Mouse (Mus musculus) neural tube, embryonic 12.5 days (tissue): ENCODE measurements around the gene Hsd17b1. TPM values are rescaled to one million over a fixed set of nuclear protein-coding genes. Genes with fewer than 3 reads are reported as not detected.
A peak's percentile ranks its signal among the peaks of the same experiment; 100 is the strongest.

Source experiments
- ATAC-seq: fragments of 200-750 bp; cut with Nextera tagmentation; 2 replicates; pipeline ENCODE4 v1.8.0; 2017; ENCODE audit warnings: low read depth, mild to moderate bottlenecking, moderate TSS enrichment, moderate library complexity; ENCODE audit not compliant: low FRiP score
- H3K27ac ChIP-seq: fragments of 300-500 bp; sonication (generic); 2 replicates; pipeline ENCODE4 v1.5.1; 2016
- H3K27me3 ChIP-seq: fragments of 300-500 bp; sonication (generic); replicated peaks from 2 replicates; pipeline ENCODE4 v1.6.1; 2016; ENCODE audit warnings: mild to moderate bottlenecking
- H3K36me3 ChIP-seq: fragments of 300-500 bp; sonication (generic); 2 replicates; pipeline ENCODE4 v1.6.1; 2016; ENCODE audit warnings: mild to moderate bottlenecking
- H3K4me1 ChIP-seq: fragments of 300-500 bp; sonication (generic); 2 replicates; pipeline ENCODE4 v1.6.1; 2016
- H3K4me2 ChIP-seq: fragments of 300-500 bp; sonication (generic); replicated peaks from 2 replicates; pipeline ENCODE4 v1.6.1; 2016; ENCODE audit warnings: mild to moderate bottlenecking
- H3K4me3 ChIP-seq: fragments of 300-500 bp; sonication (generic); 2 replicates; pipeline ENCODE4 v1.5.1; 2016
- H3K9ac ChIP-seq: fragments of 300-500 bp; sonication (generic); 2 replicates; pipeline ENCODE4 v1.6.1; 2016; ENCODE audit warnings: mild to moderate bottlenecking
- H3K9me3 ChIP-seq: fragments of 300-500 bp; sonication (generic); 2 replicates; pipeline ENCODE4 v1.6.1; 2016; ENCODE audit warnings: mild to moderate bottlenecking
- WGBS: fragments of 180-500 bp; shearing (Covaris S2); methylation state at CpG from one replicate; pipeline ENCODE4 v1.1.7; 2016; 5-methylcytosine and 5-hydroxymethylcytosine counted together
- polyA plus RNA-seq: library from polyadenylated mRNA; unstranded; fragments of >200 nt; fragmentation: Nextera tagmentation; extraction: Ambion mirVana; gene quantifications from 2 replicates; pipeline ENCODE4 v1.2.1, GENCODE M21; 2016

Hsd17b1 gene
- polyA plus RNA-seq, 1 experiment from 2014 or later: 0.14 TPM

GRCm38 (mm10) chr11:101094930-101095313 lies 16.7 kb downstream of the Hsd17b1 start:
- Histone ChIP-seq H3K9ac (peak overlapping the region; percentile 61), H3K36me3 (peaks cover 73% of the 10 kb centered on the region), H3K4me1 (peaks cover 10% of the 10 kb centered on the region), H3K9me3 (no peaks in the 10 kb centered on the region), H3K4me2 (peak overlapping the region; percentile 92), H3K27ac (no peak overlapping the region), H3K27me3 (no peaks in the 10 kb centered on the region), H3K4me3 (peak overlapping the region; percentile 61)
- no peak for ATAC-seq
- WGBS: under 1% methylated on average over 18 of the region's 18 CpGs

- ATAC-seq: peak; percentile 96
- WGBS: under 1% methylated on average over 43 of the region's 43 CpGs
- Histone ChIP-seq H3K27me3 (no peaks in the 10 kb centered on the region), H3K4me2 (peak within 1 kb of the TSS; percentile 92), H3K9me3 (no peaks in the 10 kb centered on the region), H3K36me3 (peaks cover 73% of the 10 kb centered on the region), H3K4me3 (peak within 1 kb of the TSS; percentile 61), H3K4me1 (peaks cover 10% of the 10 kb centered on the region), H3K9ac (peak within 1 kb of the TSS; percentile 61), H3K27ac (peak within 1 kb of the TSS; percentile 60; the same call in 1 of the 2 replicates)
Observed at GRCm38 (mm10) chr11:101095314-101096024, 17.3 kb downstream of the Hsd17b1 start, which contains the start of gene Psmc3ip. Gene Psmc3ip (minus strand): TSS chr11:101095436.

GRCm38 (mm10) chr11:101098231-101098630 lies 20.0 kb downstream of the Hsd17b1 start:
- Histone ChIP-seq H3K4me2 (no peak overlapping the region), H3K27me3 (no peaks in the 10 kb centered on the region), H3K4me1 (peaks cover 10% of the 10 kb centered on the region), H3K4me3 (no peak overlapping the region), H3K36me3 (peaks cover 70% of the 10 kb centered on the region), H3K9ac (no peak overlapping the region), H3K27ac (no peak overlapping the region), H3K9me3 (no peaks in the 10 kb centered on the region)
- no peak for ATAC-seq
- 86% methylated on average over 8 of the region's 8 CpGs for WGBS

- Histone ChIP-seq H3K27me3 (no peaks in the 10 kb centered on the region), H3K27ac (no peak overlapping the region), H3K4me2 (no peak overlapping the region), H3K4me3 (no peak overlapping the region), H3K9ac (no peak overlapping the region), H3K4me1 (no peaks in the 10 kb centered on the region), H3K36me3 (peaks cover 64% of the 10 kb centered on the region), H3K9me3 (no peaks in the 10 kb centered on the region)
- WGBS: 92% methylated on average over 5 of the region's 5 CpGs
- ATAC-seq: no peak
Observed at GRCm38 (mm10) chr11:101103011-101103410, 24.8 kb downstream of the Hsd17b1 start.

GRCm38 (mm10) chr11:101109351-101109750 lies 31.1 kb downstream of the Hsd17b1 start:
- 76% methylated on average over 4 of the region's 4 CpGs for WGBS
- Histone ChIP-seq H3K4me1 (no peaks in the 10 kb centered on the region), H3K27me3 (no peaks in the 10 kb centered on the region), H3K9ac (no peak overlapping the region), H3K4me2 (no peak overlapping the region), H3K27ac (no peak overlapping the region), H3K4me3 (no peak overlapping the region), H3K36me3 (peaks cover 8% of the 10 kb centered on the region), H3K9me3 (no peaks in the 10 kb centered on the region)
- no peak for ATAC-seq

- WGBS: 65% methylated on average over 5 of the region's 5 CpGs
- Histone ChIP-seq H3K27me3 (no peaks in the 10 kb centered on the region), H3K9me3 (no peaks in the 10 kb centered on the region), H3K36me3 (peaks cover 2% of the 10 kb centered on the region; the same call in 1 of the 2 replicates), H3K4me3 (no peak overlapping the region), H3K27ac (no peak overlapping the region), H3K4me1 (peaks cover 3% of the 10 kb centered on the region; the same call in 1 of the 2 replicates), H3K9ac (no peak overlapping the region), H3K4me2 (no peak overlapping the region)
- no peak for ATAC-seq
Observed at GRCm38 (mm10) chr11:101110708-101111107, 32.5 kb downstream of the Hsd17b1 start.

- Histone ChIP-seq H3K9me3 (no peaks in the 10 kb centered on the region), H3K4me1 (peaks cover 3% of the 10 kb centered on the region; the same call in 1 of the 2 replicates), H3K36me3 (no peaks in the 10 kb centered on the region), H3K9ac (no peak overlapping the region), H3K27me3 (no peaks in the 10 kb centered on the region), H3K4me3 (no peak overlapping the region), H3K27ac (no peak overlapping the region), H3K4me2 (no peak overlapping the region)
- 94% methylated on average over 4 of the region's 4 CpGs for WGBS
- ATAC-seq: no peak
Observed at GRCm38 (mm10) chr11:101111178-101111577, 33.0 kb downstream of the Hsd17b1 start.

- Histone ChIP-seq H3K9me3 (no peaks in the 10 kb centered on the region), H3K4me1 (peaks cover 3% of the 10 kb centered on the region; the same call in 1 of the 2 replicates), H3K36me3 (peaks cover 4% of the 10 kb centered on the region; the same call in 1 of the 2 replicates), H3K27ac (no peak overlapping the region), H3K4me2 (no peak overlapping the region), H3K4me3 (no peak overlapping the region), H3K27me3 (no peaks in the 10 kb centered on the region), H3K9ac (no peak overlapping the region)
- 89% methylated on average over 3 of the region's 3 CpGs for WGBS
- ATAC-seq: no peak
Observed at GRCm38 (mm10) chr11:101112186-101112585, 34.0 kb downstream of the Hsd17b1 start.

- H3K36me3 ChIP-seq: peaks cover 4% of the 10 kb centered on the region; the same call in 1 of the 2 replicates
- no peak overlapping the region for H3K27ac ChIP-seq
- H3K9ac ChIP-seq: no peak overlapping the region
- H3K27me3 ChIP-seq: no peaks in the 10 kb centered on the region
- ATAC-seq: no peak
- 0 out of 2 replicates have a peak overlapping the region, but pooled peaks have one; percentile 12 for H3K4me2 ChIP-seq
- peaks cover 16% of the 10 kb centered on the region for H3K4me1 ChIP-seq
- 38% methylated on average over 2 of the region's 2 CpGs for WGBS
- H3K9me3 ChIP-seq: no peaks in the 10 kb centered on the region
- H3K4me3 ChIP-seq: no peak overlapping the region
Observed at GRCm38 (mm10) chr11:101115564-101115963, 37.4 kb downstream of the Hsd17b1 start.

GRCm38 (mm10) chr11:101118105-101118504 lies 39.9 kb downstream of the Hsd17b1 start:
- Histone ChIP-seq H3K27ac (no peak overlapping the region), H3K9me3 (no peaks in the 10 kb centered on the region), H3K4me1 (peaks cover 27% of the 10 kb centered on the region), H3K4me2 (peak overlapping the region; percentile 93), H3K27me3 (no peaks in the 10 kb centered on the region), H3K36me3 (peaks cover 14% of the 10 kb centered on the region), H3K4me3 (0 out of 2 replicates have a peak overlapping the region, but pooled peaks have one; percentile 93), H3K9ac (peak overlapping the region; percentile 93)
- no peak for ATAC-seq
- WGBS: 58% methylated on average over 4 of the region's 4 CpGs

- no peaks in the 10 kb centered on the region for H3K9me3 ChIP-seq
- peaks cover 27% of the 10 kb centered on the region for H3K4me1 ChIP-seq
- ATAC-seq: peak; percentile 80
- WGBS: under 1% methylated on average over 39 of the region's 39 CpGs
- H3K4me3 ChIP-seq: peak overlapping the region; percentile 93
- no peaks in the 10 kb centered on the region for H3K27me3 ChIP-seq
- peaks cover 24% of the 10 kb centered on the region for H3K36me3 ChIP-seq
- H3K27ac ChIP-seq: peak overlapping the region; percentile 76
- H3K9ac ChIP-seq: peak overlapping the region; percentile 93
- H3K4me2 ChIP-seq: peak overlapping the region; percentile 93
Observed at GRCm38 (mm10) chr11:101119131-101119760, 41.0 kb downstream of the Hsd17b1 start.

- peaks cover 25% of the 10 kb centered on the region for H3K4me1 ChIP-seq
Observed at GRCm38 (mm10) chr11:101119761-101120544, 41.7 kb downstream of the Hsd17b1 start, which contains the start of the genes Retreg3 and Tubg1. Gene Retreg3 (minus strand): TSS chr11:101119893. Gene Tubg1 (plus strand): TSS chr11:101119938.

More at GRCm38 (mm10) chr11:101119761-101120544, 41.7 kb downstream of the Hsd17b1 start, which contains the start of the genes Retreg3 and Tubg1:
- WGBS: under 1% methylated on average over 61 of the region's 61 CpGs
- H3K27me3 ChIP-seq: no peaks in the 10 kb centered on the region
- peaks cover 28% of the 10 kb centered on the region for H3K36me3 ChIP-seq
- no peaks in the 10 kb centered on the region for H3K9me3 ChIP-seq
- H3K4me2 ChIP-seq: peak within 1 kb of the TSS; percentile 93
- H3K4me3 ChIP-seq: peak within 1 kb of the TSS; percentile 93
- H3K9ac ChIP-seq: peak within 1 kb of the TSS; percentile 93
- peak within 1 kb of the TSS; percentile 78 for H3K27ac ChIP-seq
- ATAC-seq: peak; percentile 93
